Mouse (Mus musculus) megakaryocyte, embryonic 14.5 days (primary cell): ENCODE results near the gene Lrrc20.

ENCODE experiments used
- FLI1 ChIP-seq: IDR thresholded peaks from 2 replicates; pipeline ENCODE4 v1.6.1; 2012; ENCODE audit warnings: low read length, inconsistent platforms, mixed read lengths
- GATA1 ChIP-seq: IDR thresholded peaks from 3 replicates; pipeline ENCODE4 v1.6.1; 2012; ENCODE audit warnings: mixed read lengths, low read length, inconsistent platforms, borderline replicate concordance

DNA sequence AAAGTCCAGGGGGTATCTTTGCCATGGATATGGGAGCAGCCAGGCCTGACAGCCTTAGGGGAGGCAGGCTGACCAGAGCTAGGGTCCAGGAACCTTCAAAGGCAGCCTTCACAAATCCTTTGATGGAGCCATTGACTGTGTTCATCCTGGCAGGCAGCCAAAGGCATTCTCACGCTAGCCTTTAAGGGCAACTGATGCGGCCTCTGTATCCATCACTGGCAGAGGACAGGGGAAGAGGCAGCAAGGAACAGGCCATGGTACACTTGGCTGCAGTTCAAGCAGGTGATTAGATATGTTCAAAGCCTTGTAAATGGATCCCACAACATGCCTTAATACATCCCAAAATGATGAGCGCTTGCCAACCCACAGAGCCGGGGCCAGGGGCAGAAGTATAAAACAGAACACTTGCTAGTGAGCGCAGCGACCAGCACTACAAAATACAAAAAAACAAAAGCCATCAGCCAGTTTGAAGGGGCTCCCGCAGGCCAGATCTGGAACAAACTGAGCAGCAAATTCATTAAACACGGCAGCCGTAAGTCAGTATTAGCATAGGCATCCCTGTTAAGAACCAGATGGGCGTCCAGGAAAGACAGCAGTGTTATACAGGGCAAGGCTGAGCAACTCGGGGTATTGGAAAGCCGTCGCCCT lies 100.6 kb downstream of the Lrrc20 start:
- TF ChIP-seq FLI1 (no peak), GATA1 (no peak)
